Mouse (Mus musculus) liver, postnatal 0 days (tissue): ENCODE measurements around the gene Acot11.

ENCODE experiments used
- CTCF ChIP-seq: sonication (generic); IDR thresholded peaks from 2 replicates; pipeline ENCODE4 v1.5.1; 2016; ENCODE audit warnings: antibody characterized with exemption, low read depth
- EP300 ChIP-seq: IDR thresholded peaks from 2 replicates; pipeline ENCODE4 v1.6.1; 2016; ENCODE audit warnings: antibody characterized with exemption, low read depth, mild to moderate bottlenecking

- no peak for TF ChIP-seq CTCF
- TF ChIP-seq EP300, result no peak
These were observed 24.8 kb downstream of the Acot11 start for GRCm38 (mm10) chr4:106780045-106780444.
